Mouse (Mus musculus): ENCODE measurements around the gene Gsdma3.
"Not testable (repeated sequence)": the region's sequence is repeated elsewhere in the genome, so short reads cannot be mapped to it uniquely, and the experiment has no call there.

Gsdma3 gene

GRCm38 (mm10) chr11:98671284-98671815 lies 45.2 kb downstream of the Gsdma3 start:
- no peak for DNase-seq (ENCODE audit: low read depth)

- DNase-seq (ENCODE audit: low read depth), result peak; percentile 42
Observed at GRCm38 (mm10) chr11:98671857-98672256, 45.7 kb downstream of the Gsdma3 start.

GRCm38 (mm10) chr11:98672482-98672881 lies 46.3 kb downstream of the Gsdma3 start:
- DNase-seq (ENCODE audit: low read depth), result no peak

GRCm38 (mm10) chr11:98673136-98673535 lies 47.0 kb downstream of the Gsdma3 start:
- DNase-seq (ENCODE audit: low read depth), result peak; percentile 77

GRCm38 (mm10) chr11:98675829-98676363 lies 49.7 kb downstream of the Gsdma3 start:
- no peak for DNase-seq (ENCODE audit: low read depth)

GRCm38 (mm10) chr11:98680023-98680422 lies 53.9 kb downstream of the Gsdma3 start:
- DNase-seq (ENCODE audit: low read depth), result no peak

- DNase-seq (ENCODE audit: low read depth), result not testable (repeated sequence)
Observed at GRCm38 (mm10) chr11:98680595-98680994, 54.4 kb downstream of the Gsdma3 start.

- DNase-seq (ENCODE audit: low read depth), result no peak
Observed at GRCm38 (mm10) chr11:98681186-98681585, 55.0 kb downstream of the Gsdma3 start.

GRCm38 (mm10) chr11:98681786-98682745 lies 55.9 kb downstream of the Gsdma3 start, which contains the start of gene Psmd3:
TSS of gene Psmd3 (plus strand) at chr11:98682554.
- DNase-seq (ENCODE audit: low read depth), result peak; percentile 98

- no peak for DNase-seq (ENCODE audit: low read depth)
Observed at GRCm38 (mm10) chr11:98682811-98683210, 56.7 kb downstream of the Gsdma3 start.

- no peak for DNase-seq (ENCODE audit: low read depth)
Observed at GRCm38 (mm10) chr11:98685642-98686041, 59.5 kb downstream of the Gsdma3 start.

- DNase-seq (ENCODE audit: low read depth), result no peak
Observed at GRCm38 (mm10) chr11:98686976-98687375, 60.8 kb downstream of the Gsdma3 start.

Measured in NIH3T3 (cell line).